Mouse (Mus musculus): ENCODE measurements around the gene Tmem63a.
"Not testable (repeated sequence)": the region's sequence is repeated elsewhere in the genome, so short reads cannot be mapped to it uniquely, and the experiment has no call there.

The Tmem63a gene

DNA sequence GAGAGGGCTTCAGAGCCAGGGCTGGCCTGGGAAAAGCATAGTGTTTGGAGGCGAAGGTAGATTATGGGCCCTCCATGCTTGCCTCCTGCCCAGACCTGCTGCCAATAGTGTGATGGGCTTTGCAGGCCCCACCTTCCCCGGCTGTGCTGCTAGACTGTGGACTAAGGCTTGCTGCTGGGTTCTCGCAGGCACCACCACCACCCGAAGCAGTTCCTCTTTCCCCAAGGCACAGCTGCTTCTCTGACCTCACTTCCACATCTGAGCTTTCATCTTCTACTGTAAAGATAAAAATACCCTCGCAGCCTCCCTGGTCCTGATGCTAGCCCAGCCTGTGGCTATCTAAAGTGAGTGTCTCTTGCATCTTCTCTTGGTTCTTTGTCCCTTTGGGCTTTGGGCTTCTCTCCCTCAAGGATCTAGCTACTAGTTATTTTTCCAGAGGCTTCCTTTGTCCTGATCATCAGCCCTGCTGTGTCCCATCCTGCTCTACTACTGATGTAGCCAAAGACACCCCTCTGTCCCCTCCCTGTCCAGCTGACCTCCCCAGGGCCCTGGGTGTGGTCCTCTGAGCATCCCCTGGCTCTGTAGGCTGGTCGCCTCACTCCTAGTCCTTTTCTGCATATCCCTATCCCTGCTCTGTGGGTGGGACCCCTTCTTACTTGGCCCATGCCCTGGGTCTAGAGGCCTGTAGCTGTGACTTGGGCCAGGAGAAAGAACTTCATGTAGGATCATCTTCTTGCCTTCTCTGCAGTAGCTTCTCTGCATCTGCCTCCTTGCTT, 19.7 kb upstream of the Tmem63a start:
- in situ Hi-C loops (cut with MboI, MseI), result loop anchor here in 1 of 2 experiments (25.0 kb wide), 1 partner anchor 1590 kb away; the partner anchor contains the start of gene Capn2

DNA sequence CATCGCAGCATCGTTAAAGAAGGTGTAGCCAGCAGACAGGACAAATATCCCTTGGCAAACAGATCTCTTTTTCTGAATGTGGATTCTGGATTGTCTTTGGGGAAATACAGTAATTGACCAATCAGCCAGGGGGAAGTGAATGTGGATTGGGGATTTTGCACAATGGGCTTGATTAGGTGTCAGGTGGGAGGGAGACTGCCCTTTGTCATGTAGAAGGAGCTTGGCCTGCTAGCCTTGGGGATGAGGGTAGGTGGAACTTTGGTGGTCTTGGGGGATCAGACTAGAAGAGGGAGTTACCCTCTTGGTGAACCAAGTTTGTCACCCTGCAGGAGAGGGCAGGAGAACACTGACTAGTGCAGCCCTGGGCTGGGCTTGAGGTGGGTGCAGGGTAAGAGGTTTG, 17.4 kb upstream of the Tmem63a start:
- in situ Hi-C loops (cut with MboI, MseI), result loop anchor here in 1 of 2 experiments (25.0 kb wide), 1 partner anchor 1588 kb away; the partner anchor contains the start of gene Capn2

DNA sequence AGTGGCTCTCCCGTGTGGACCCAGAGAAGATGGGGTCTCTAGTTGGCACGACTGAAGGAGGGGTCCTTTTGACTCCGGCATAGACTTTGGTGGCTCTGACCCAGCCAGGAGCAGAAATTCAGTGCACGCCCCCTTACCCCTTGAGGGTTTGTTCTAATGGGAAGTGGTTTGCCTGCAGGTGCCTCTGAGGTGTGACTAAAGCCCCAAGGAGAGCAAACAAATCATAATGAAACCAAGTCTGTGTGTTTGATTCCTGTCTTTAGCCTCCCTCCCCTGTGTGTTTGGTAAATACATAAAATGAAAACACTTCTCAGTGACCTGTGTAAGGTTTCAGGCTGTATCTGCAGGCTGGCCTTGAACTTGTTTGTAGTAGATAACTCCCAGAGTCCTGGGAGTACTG, 15.9 kb upstream of the Tmem63a start:
- in situ Hi-C loops (cut with MboI, MseI), result no loop called here

DNA sequence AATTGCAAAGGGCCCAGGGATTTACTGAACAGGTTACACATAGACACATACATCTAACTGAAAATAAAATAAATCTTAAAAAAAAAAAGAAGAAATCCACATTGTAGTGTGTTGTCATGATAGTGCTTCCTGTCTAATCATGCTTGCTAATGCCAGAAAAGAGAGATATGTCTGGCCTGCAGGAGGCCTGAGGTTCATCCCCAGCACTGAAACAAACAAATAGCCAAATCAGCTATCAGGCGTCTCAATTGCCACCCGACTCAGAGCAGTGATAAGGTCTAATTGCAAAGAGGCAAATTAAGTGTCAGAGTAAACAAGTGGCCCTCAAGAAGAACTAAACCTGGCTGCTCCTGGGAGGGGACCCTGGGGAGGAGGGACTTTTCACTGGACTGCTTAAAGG, 12.5 kb upstream of the Tmem63a start:
- in situ Hi-C loops (cut with MboI, MseI), result no loop called here

DNA sequence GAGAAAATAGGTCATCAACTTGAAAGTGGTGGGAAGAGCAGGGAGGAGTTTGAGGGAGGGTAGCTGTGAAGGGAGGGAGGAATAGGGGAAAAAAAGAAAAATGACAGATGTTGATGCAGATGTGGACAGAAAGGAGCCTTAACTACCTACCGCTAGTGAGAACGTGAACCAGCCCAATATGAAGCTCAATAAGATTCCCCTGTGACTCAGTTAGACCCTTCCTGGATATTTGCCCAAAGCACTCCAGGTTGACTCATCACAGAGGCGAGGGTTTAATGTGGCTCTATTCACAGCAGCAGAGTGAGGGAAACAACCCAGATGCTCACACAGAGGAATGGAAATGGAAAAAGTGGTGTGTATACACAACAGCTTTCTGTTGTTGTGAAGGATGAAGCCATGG, 11.0 kb upstream of the Tmem63a start:
- in situ Hi-C loops (cut with MboI, MseI), result no loop called here

DNA sequence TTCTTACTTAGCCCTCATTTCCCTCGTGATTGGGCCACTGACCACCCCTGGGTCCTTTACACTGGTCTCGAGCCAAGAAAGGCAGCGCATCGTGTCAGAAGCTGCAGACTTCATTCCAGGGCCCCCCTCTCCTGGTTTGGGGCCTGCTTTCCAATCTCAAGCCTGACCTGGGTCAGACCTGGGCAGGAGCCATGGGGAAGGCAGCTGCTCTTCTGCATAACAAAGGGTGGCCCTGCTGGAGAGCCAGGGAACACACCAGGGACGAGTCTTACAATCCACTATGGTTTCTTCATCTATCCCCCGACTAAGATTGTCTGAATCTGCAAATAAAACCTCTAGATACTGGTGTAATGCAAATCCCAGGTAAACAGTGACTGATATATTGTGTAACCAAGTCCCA, 8.5 kb upstream of the Tmem63a start:
- in situ Hi-C loops (cut with MboI, MseI), result no loop called here

DNA sequence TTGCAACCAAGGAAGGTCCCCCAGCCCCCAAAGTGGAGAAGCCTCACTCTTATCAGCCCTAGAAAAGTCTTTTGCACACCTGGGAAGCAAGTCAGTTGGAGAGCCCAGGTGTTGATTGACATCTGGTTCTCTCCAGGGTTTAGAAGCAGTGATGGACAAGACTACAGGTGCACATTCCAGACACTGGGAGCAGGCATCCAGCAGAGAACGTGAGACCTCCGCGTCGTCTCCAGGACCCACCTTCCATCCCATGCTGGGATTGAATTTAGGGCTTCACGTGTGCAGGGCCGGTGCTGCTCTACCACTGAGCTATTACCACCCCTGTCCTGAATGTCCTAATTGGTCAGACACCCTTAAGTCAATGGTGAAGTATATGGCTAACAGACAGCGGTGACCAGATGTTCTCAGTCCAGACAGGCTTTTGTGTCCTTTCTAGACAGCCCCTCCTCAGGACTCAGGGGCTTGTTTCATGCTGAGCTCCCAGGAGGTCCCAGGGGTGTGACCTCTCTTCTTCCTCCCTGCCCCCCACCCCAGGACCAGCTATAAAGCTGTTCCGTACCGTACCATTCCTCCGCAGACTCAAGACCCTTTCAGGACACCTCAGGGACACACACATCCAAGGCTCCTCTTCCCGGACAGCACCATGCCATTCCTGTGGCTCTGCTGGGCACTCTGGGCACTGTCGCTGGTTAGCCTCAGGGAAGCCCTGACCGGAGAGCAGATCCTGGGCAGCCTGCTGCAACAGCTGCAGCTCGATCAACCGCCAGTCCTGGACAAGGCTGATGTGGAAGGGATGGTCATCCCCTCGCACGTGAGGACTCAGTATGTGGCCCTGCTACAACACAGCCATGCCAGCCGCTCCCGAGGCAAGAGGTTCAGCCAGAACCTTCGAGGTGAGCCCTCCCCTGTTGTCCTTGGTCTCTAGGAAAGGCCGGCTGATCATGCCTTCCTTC, 7.4 kb upstream of the Tmem63a start, which contains the start of gene Lefty1:
Gene Lefty1 (plus strand): TSS at position 556 of the 953 bp plus-strand sequence.
- in situ Hi-C loops (cut with MboI, MseI), result no loop called here

DNA sequence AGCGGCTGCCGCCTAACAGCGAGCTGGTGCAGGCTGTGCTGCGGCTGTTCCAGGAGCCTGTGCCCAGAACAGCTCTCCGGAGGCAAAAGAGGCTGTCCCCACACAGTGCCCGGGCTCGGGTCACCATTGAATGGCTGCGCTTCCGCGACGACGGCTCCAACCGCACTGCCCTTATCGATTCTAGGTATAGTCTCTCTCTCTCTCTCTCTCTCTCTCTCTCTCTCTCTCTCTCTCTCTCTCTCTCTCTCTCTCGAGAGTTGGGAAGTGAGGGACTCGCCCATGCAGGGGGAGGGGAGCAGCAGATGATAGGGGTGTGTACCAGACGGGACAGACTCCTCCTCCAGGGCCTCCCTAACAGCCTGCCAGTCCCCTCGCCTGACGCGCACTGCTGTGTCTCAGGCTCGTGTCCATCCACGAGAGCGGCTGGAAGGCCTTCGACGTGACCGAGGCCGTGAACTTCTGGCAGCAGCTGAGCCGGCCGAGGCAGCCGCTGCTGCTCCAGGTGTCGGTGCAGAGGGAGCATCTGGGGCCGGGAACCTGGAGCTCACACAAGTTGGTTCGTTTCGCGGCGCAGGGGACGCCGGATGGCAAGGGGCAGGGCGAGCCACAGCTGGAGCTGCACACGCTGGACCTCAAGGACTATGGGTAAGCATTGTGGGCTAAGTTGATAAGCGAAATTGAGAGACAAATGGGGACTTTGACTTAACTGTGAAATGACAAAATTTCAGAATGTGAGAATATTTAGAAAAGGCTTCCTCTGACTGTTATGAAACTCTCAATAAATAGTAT, 5.3 kb upstream of the Tmem63a start:
- in situ Hi-C loops (cut with MboI, MseI), result not testable (repeated sequence)

DNA sequence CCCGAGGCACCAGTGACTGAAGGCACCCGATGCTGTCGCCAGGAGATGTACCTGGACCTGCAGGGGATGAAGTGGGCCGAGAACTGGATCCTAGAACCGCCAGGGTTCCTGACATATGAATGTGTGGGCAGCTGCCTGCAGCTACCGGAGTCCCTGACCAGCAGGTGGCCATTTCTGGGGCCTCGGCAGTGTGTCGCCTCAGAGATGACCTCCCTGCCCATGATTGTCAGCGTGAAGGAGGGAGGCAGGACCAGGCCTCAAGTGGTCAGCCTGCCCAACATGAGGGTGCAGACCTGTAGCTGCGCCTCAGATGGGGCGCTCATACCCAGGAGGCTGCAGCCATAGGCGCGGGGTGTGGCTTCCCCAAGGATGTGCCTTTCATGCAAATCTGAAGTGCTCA, 4.5 kb upstream of the Tmem63a start:
- in situ Hi-C loops (cut with MboI, MseI), result not testable (repeated sequence)

DNA sequence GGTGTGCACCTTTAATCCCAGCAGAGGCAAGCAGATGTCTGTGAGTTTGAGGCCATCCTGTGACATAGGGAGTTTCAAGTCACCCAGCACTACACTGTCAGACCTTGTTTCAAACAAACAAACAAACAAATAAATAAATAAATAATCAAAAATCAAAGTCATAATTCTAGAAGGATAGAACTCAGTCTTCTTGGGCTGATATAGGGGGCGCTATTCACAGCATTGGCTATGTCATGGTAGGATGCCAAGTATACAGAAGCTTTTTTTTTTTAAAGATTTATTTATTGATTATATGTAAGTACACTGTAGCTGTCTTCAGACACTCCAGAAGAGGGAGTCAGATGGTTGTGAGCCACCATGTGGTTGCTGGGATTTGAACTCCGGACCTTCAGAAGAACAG, 3.4 kb upstream of the Tmem63a start:
- in situ Hi-C loops (cut with MboI, MseI), result not testable (repeated sequence)

DNA sequence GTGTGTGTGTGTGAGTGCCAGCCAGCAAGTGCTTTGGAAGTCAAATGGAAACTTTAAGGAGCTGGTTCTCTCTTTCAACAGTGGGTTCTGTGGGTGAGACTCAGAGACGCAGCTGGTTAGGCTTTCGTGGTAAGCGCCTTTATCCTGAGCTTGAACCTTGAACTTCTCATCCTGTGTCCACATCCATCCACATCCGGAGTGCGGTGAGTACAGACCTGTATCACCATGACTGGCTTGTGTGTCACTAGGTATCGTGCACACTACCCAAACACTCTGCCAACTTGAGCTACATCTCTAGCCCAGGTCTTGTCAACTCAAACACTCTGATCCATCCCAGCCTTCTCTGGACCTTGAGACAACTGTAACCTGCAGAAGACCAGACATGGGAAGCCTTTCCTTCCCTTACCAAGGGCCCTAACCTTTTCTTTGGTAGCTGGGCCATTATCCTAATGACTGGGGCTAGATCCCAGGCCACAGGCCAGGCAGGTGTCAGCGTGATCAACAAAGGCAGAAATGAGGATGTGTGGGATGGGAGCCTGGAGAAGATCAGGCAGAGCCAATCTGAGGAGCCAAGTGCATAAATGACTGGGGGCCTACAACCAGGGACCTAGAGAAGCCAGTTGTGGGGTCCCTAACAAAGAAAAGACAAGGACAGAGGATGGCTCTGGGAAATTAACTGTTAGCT, 1.2 kb upstream of the Tmem63a start:
- in situ Hi-C loops (cut with MboI, MseI), result no loop called here

DNA sequence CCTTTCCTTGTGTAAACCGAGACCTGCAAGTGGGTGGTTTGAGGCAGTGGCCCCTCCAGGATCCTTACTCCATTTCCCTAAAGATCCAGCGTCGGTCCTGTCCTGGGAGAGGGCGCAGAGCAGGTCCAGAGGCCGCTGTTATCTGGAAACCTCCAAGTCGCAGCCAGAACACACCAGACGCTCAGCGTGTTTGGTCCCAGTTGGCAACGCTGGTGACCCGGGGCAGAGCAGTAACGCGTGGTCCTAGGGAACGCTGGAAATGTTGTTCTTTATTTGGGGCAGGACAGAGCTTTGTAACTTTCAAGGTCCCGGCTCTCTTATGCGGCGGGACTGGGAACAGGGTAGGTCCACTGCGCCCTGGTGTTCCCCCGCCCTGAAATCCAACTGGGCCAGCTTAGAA, 418 bp upstream of the Tmem63a start:
- in situ Hi-C loops (cut with MboI, MseI), result no loop called here

DNA sequence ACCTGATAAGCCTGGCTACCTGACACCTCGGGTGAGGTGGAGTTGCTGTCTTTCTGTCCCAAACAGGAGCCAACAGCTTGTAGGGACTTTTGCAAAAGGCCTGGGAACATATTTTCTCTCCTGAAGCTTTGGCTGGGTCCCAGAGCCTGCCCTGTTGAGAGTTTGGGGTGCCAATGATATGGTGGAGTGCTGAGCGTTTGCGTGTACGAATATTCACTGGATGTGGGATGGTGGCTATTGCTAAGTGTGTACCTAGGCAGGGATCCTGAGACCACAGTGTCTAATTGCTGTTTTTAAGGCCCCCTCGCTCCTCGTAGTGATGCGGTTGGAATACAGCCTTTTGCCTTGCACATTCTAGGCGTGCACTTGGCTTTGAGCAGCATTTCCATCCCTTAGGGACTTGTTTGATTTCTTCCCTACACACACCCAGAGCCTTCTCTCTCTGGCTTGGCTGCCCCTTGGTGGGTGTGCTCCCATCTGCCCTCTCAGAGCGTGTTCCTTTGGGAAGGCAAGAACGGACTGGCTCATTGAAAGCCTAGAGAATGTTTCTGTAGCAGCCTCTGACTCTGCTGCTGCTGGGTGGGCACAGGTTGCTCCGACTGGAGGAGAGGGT, 994 bp downstream of the Tmem63a start:
- in situ Hi-C loops (cut with MboI, MseI), result no loop called here

DNA sequence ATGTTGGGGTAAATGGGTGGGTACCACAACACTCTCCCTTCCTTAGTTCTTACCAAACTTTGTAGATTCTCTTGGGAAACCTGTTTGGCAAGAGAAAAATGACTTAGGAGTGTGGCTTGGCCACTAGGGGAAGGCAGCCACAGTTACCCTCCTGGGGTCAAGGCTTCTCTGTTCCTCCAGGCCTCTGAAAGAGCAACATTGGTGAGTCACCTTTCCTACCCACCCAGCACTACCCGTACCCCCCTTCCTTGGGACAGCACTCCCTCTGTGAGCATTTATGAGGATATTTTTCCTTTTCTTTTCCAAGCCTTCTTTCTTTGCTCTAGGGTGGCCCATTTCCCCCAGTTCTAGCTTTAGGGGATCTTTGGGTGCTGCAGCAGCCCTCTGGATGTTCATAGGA, 1.8 kb downstream of the Tmem63a start:
- in situ Hi-C loops (cut with MboI, MseI), result no loop called here

DNA sequence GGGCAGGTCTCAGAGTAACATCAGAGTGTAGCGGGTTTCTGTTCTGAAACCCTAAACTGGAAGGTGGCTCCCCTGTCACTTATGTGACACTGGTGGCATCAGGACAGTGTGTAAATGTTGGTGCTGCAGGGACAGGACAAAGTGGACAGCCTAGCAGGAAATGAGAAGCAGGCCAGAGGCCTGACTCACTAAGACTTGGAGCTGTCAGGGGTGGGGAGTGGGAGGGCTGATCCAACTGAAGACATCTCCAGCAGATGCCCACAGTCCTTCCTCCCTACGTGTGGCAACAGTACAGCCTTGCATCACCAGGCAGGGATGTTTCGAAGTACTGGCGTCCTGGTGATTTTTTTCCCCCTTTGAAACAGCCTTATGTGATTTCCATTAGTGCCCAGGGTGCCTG, 2.4 kb downstream of the Tmem63a start:
- in situ Hi-C loops (cut with MboI, MseI), result no loop called here

DNA sequence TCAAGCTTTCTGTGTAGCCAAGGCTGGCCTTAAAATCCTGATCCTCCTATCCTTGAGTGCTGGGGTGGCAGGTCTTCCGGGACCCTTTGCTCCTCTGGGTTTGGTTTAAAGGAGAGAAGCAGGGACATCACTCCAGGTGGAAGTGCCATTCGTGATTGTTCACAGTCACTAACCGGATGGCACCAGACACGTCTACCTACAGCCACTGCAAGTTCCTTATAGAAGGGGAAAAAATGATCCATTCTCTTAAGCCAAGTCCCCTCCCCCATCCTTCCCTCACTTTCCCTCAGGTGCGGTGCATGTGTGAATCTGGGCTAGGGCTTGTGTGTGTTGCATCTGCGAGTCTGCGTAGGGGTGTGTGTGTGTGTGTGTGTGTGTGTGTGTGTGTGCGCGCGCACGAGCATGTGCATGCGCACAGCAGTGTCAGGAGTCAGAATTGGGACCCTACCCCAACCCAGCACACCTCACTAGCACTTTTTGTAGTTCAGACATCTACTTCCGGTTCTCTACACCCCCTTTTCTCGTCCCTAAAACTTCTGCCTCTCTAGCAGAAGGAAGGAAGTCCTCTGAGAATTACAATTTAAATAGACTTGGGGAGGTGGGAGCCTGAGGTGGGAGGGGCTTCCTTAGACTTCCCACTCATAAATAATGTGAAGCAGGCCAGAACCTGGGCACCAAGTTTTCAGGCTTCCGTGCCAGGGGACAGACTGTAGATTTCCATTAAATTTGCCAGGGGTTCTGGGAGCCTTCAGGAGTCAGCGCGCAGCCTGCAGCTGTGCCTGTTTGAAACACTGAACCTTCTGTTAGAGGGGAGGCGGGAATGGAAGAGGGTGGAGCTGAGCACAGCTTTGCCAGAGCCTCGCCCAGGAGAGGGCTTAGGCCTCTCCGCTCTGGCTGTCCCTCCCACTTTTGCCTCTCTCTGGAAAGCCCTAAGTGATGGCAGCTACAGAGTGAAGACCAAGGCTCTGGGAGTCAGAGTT, 3.1 kb downstream of the Tmem63a start:
- in situ Hi-C loops (cut with MboI, MseI), result no loop called here

DNA sequence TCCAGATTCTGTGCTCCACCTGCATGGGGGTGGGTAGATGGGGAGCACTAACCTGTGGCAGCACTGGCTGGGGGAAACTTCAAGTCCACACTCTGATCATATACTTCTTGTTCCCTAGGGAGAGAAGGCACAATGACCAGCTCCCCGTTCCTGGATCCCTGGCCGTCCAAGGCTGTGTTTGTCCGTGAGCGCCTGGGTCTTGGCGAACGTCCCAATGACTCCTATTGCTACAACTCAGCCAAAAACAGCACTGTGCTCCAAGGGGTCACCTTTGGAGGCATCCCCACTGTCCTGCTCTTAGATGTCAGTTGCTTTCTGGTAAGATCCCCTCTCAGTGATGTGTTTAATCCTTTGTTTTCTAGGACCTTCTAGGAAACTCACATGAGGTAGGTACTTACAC, 4.3 kb downstream of the Tmem63a start:
- in situ Hi-C loops (cut with MboI, MseI), result no loop called here

DNA sequence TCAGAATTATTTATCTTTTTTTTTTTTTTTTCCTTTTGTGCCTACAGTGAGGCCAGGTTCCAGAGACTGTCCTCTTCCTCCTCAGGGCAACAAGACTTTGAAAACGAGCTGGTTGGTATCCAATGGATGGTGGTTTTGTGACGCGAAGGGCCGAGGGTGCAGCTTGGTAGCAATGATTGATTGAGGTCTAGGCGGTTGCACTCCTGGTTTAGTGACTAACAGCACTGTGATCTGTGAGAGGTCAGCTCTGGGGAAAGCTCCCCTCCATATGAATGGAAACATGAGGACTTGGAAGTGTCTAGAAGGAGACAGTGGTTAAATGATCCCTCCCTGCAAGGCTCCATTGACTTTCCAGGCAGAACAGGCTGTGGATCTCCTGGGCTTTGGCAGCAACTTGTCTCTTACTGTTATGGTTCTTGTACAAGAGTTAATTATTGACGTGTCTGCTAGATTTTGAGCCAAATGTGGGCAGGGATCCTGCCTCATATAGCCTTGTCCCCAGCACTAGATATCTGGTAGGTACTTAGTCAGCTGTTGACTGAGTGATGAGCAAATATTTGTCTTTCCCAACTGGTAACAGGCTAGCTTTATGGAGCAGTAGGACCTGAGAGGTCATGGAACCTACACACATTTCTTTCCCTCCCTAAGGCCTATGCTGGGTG, 10.1 kb downstream of the Tmem63a start:
- in situ Hi-C loops (cut with MboI, MseI), result no loop called here

DNA sequence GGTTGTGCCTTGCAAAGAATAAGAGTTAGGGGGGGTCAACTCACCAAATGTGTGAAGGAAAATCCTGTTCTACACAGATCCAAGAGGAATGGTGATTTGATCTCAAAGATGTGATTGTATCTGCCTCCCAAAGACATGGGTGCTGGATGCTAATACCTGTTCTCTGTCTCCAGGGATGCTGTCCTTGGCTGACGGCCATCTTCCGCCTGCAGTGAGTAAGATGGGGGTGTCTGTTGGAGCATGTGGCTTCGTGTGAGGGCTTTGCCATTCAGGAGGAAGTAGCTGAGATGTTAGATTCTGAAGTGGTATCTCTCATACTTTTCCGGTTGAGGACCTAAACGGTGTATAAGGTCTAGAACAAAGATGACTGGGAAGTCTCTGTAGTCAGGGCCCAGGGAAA, 10.7 kb downstream of the Tmem63a start:
- in situ Hi-C loops (cut with MboI, MseI), result no loop called here
